Mouse (Mus musculus): ENCODE data around the gene Tppp3. TPM values are rescaled to one million over a fixed set of nuclear protein-coding genes. Genes with fewer than 3 reads are reported as not detected.

The Tppp3 gene
- polyA plus RNA-seq (2012; rRNA removed), result 11.9 and 19.3 TPM in 2 replicates

DNA sequence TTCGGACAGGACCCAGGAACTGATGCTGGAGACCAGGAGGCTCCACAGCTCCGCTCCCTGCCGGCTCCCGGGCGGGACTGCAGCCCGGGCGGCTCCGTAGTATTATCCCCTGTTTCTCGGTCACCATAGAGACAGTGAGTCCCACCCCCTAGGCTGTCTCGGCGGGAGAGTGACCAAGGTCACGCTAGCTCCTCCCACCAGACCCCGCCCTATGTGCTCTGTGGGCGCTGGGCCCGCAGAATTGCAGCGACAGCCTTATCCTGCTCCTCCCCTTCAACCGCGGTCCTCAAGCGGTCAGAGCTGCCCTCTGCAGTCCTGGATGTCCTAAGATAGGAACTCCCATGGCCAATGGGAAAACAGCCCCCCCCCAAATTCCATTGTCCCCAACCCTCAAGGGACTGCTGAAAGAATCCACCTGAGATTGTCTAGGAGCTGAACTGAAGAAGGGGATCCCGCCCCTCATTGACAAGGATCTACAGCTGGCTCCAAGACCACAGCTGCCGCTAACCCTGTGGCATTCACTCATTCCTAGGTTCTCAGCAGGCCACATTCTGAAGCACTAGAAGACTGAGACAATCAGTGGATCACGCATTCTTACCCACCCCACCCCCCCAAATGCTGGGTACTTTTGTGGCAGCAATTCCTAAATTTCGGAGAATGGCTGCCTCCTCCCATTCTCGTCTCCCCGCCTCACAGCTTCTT lies at the start of gene Tppp3:
TSS of gene Tppp3 (minus strand) at position 213 of the 702 bp plus-strand sequence.
- no peak for TF ChIP-seq POLR2A (IDR thresholded peaks at IDR 0.05; ENCODE audit: low read depth, low read length)
- TF ChIP-seq CTCF (conservative IDR thresholded peaks at IDR 0.05; ENCODE audit: insufficient read depth, insufficient read length, low read depth, low read length), result peak; percentile 35
- Histone ChIP-seq H3K27me3 (replicated peaks; ENCODE audit: control insufficient read depth, insufficient read depth, low read length) (no peaks in the 10 kb centered on the region), H3K4me1 (ENCODE audit: control insufficient read depth, insufficient read depth, low read length) (peaks cover 3% of the 10 kb centered on the region; the same call in 1 of the 2 replicates), H3K27ac (ENCODE audit: insufficient read depth, low read depth, low read length) (no peak within 1 kb of the TSS), H3K36me3 (ENCODE audit: control insufficient read depth, insufficient read depth, low read length) (no peaks in the 10 kb centered on the region), H3K4me3 (ENCODE audit: insufficient read depth, low read depth, low read length) (peak within 1 kb of the TSS; percentile 19; the same call in 1 of the 2 replicates)
- peak; percentile 97 for DNase-seq
- WGBS, result 13% methylated on average over 25 of the region's 25 CpGs

GRCm38 (mm10) chr8:105521061-105521460 lies 49.7 kb upstream of the Tppp3 start:
- WGBS, result 32% methylated on average over 3 of the region's 3 CpGs
- no peak overlapping the region for H3K27ac ChIP-seq (ENCODE audit: insufficient read depth, low read depth, low read length)
- H3K27me3 ChIP-seq (replicated peaks; ENCODE audit: control insufficient read depth, insufficient read depth, low read length), result no peaks in the 10 kb centered on the region
- peak overlapping the region; percentile 16; the same call in 1 of the 2 replicates for H3K4me3 ChIP-seq (ENCODE audit: insufficient read depth, low read depth, low read length)
- peaks cover 10% of the 10 kb centered on the region; the same call in 1 of the 2 replicates for H3K4me1 ChIP-seq (ENCODE audit: control insufficient read depth, insufficient read depth, low read length)
- DNase-seq, result no peak
- TF ChIP-seq POLR2A (IDR thresholded peaks at IDR 0.05; ENCODE audit: low read depth, low read length) (no peak), CTCF (conservative IDR thresholded peaks at IDR 0.05; ENCODE audit: insufficient read depth, insufficient read length, low read depth, low read length) (no peak)
- H3K36me3 ChIP-seq (ENCODE audit: control insufficient read depth, insufficient read depth, low read length), result peaks cover 2% of the 10 kb centered on the region; the same call in 1 of the 2 replicates

- TF ChIP-seq POLR2A (IDR thresholded peaks at IDR 0.05; ENCODE audit: low read depth, low read length) (no peak), CTCF (conservative IDR thresholded peaks at IDR 0.05; ENCODE audit: insufficient read depth, insufficient read length, low read depth, low read length) (no peak)
- Histone ChIP-seq H3K27me3 (replicated peaks; ENCODE audit: control insufficient read depth, insufficient read depth, low read length) (no peaks in the 10 kb centered on the region), H3K4me1 (ENCODE audit: control insufficient read depth, insufficient read depth, low read length) (peaks cover 10% of the 10 kb centered on the region; the same call in 1 of the 2 replicates), H3K4me3 (ENCODE audit: insufficient read depth, low read depth, low read length) (peak overlapping the region; percentile 16), H3K27ac (ENCODE audit: insufficient read depth, low read depth, low read length) (no peak overlapping the region), H3K36me3 (ENCODE audit: control insufficient read depth, insufficient read depth, low read length) (peaks cover 2% of the 10 kb centered on the region; the same call in 1 of the 2 replicates)
- 71% methylated on average over 5 of the region's 5 CpGs for WGBS
- no peak for DNase-seq
Measured at GRCm38 (mm10) chr8:105520521-105520920, 49.2 kb upstream of the Tppp3 start.

GRCm38 (mm10) chr8:105519591-105519990 lies 48.3 kb upstream of the Tppp3 start:
- Histone ChIP-seq H3K4me3 (ENCODE audit: insufficient read depth, low read depth, low read length) (peak overlapping the region; percentile 45), H3K27me3 (replicated peaks; ENCODE audit: control insufficient read depth, insufficient read depth, low read length) (no peaks in the 10 kb centered on the region), H3K27ac (ENCODE audit: insufficient read depth, low read depth, low read length) (peak overlapping the region; percentile 20), H3K4me1 (ENCODE audit: control insufficient read depth, insufficient read depth, low read length) (peaks cover 10% of the 10 kb centered on the region; the same call in 1 of the 2 replicates), H3K36me3 (ENCODE audit: control insufficient read depth, insufficient read depth, low read length) (peaks cover 2% of the 10 kb centered on the region; the same call in 1 of the 2 replicates)
- no peak for DNase-seq
- TF ChIP-seq POLR2A (IDR thresholded peaks at IDR 0.05; ENCODE audit: low read depth, low read length) (no peak), CTCF (conservative IDR thresholded peaks at IDR 0.05; ENCODE audit: insufficient read depth, insufficient read length, low read depth, low read length) (no peak)
- WGBS, result 25% methylated on average over 2 of the region's 2 CpGs

- TF ChIP-seq POLR2A (IDR thresholded peaks at IDR 0.05; ENCODE audit: low read depth, low read length), result no peak
- TF ChIP-seq CTCF (conservative IDR thresholded peaks at IDR 0.05; ENCODE audit: insufficient read depth, insufficient read length, low read depth, low read length), result no peak
- WGBS, result under 1% methylated on average over 68 of the region's 68 CpGs
Measured at GRCm38 (mm10) chr8:105518436-105519313, 47.3 kb upstream of the Tppp3 start, which contains the start of gene Hsd11b2. TSS of gene Hsd11b2 (plus strand) at chr8:105518755.

GRCm38 (mm10) chr8:105517346-105517745 lies 46.0 kb upstream of the Tppp3 start:
- Histone ChIP-seq H3K4me3 (ENCODE audit: insufficient read depth, low read depth, low read length) (no peak overlapping the region), H3K36me3 (ENCODE audit: control insufficient read depth, insufficient read depth, low read length) (no peaks in the 10 kb centered on the region), H3K27me3 (replicated peaks; ENCODE audit: control insufficient read depth, insufficient read depth, low read length) (no peaks in the 10 kb centered on the region), H3K27ac (ENCODE audit: insufficient read depth, low read depth, low read length) (no peak overlapping the region; the same call in 1 of the 2 replicates), H3K4me1 (ENCODE audit: control insufficient read depth, insufficient read depth, low read length) (peaks cover 10% of the 10 kb centered on the region; the same call in 1 of the 2 replicates)
- WGBS, result 35% methylated on average over 8 of the region's 8 CpGs
- DNase-seq, result no peak
- no peak for TF ChIP-seq POLR2A (IDR thresholded peaks at IDR 0.05; ENCODE audit: low read depth, low read length)
- no peak for TF ChIP-seq CTCF (conservative IDR thresholded peaks at IDR 0.05; ENCODE audit: insufficient read depth, insufficient read length, low read depth, low read length)

More at GRCm38 (mm10) chr8:105518436-105519313, 47.3 kb upstream of the Tppp3 start, which contains the start of gene Hsd11b2:
- no peaks in the 10 kb centered on the region for H3K27me3 ChIP-seq (replicated peaks; ENCODE audit: control insufficient read depth, insufficient read depth, low read length)
- no peaks in the 10 kb centered on the region for H3K36me3 ChIP-seq (ENCODE audit: control insufficient read depth, insufficient read depth, low read length)
- peak within 1 kb of the TSS; percentile 20 for H3K27ac ChIP-seq (ENCODE audit: insufficient read depth, low read depth, low read length)
- peak within 1 kb of the TSS; percentile 45 for H3K4me3 ChIP-seq (ENCODE audit: insufficient read depth, low read depth, low read length)
- peaks cover 10% of the 10 kb centered on the region; the same call in 1 of the 2 replicates for H3K4me1 ChIP-seq (ENCODE audit: control insufficient read depth, insufficient read depth, low read length)
- DNase-seq, result peak; percentile 63

Measured in kidney, adult 2 months (tissue).